Mouse (Mus musculus) inflammation-experienced regulatory T-cells, adult 6 months (primary cell): Measurements from ENCODE around the gene Eng. TPM values are rescaled to one million over a fixed set of nuclear protein-coding genes. Genes with fewer than 3 reads are reported as not detected.

Source experiments
- ATAC-seq: one replicate; pipeline ENCODE4 v1.8.0; 2017
- polyA plus RNA-seq, 3 experiments: library from polyadenylated mRNA; unstranded; fragments of 100-300 nt; shearing (Covaris generic); gene quantifications; one replicate each; pipeline ENCODE4 v1.2.1; 2017

Gene Eng
- polyA plus RNA-seq, 3 experiments from 2014 or later, result not detected

DNA sequence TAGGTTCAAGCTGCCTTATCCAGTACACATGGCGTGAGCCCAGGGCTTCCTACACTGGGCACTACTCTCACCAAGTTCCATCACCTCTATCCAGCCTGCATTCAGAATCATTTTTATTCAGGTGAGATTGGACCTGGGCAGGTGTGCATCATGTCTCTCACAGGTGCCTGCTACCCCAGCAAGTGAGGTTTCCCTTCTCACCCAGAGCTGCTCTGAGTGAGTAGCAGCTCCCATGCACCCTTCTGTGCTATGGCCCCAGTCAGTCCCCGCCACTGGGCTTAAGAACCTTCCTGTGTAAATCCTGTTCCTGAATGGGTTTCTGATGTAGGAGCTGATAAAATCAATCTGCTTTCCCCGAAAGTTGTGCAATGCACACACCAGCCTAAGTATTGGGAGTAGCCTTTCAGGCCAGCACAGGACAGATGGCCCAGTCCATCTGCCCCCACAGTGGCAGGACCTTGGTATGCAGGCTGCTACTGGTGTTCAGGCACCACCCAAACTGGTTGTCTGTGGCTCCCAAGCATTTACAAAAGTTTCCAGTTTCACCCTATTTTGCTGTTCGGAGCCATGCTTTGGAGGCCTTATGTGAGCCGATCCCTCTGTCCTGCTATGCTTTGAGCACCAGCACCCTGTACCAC lies 22.2 kb upstream of the Eng start:
- no peak for ATAC-seq

DNA sequence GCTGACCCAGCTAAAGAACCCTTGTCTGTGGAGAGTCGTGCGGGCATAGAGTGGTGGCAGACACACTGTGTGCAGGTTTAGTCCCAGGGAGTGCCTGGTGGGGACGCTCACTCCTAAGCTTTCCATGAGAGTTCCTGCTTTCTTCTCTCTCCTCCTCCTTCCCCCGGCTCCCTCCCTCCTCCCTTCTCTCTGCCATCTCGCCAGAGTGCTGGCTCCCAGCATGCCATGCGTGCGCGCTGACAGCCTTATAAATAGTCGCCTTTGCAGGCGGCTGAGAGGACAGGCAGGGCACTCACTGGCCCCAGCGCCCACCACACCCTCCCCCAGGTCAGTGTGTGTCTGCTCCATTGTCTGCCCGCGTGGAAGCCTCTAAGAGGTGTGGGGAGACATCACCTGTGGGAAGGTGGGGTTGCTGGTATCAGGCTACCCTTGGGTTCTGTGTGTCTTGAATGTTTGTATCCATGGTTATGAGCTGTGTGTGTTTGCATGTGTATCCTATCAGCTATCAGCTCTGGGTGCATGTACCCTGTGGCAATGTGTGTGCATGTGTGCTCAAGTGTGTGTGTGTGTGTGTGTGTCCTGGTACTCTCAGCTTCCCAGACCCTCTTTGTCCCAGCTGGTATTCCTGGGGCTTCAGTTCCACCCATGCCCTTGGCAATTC lies 21.1 kb upstream of the Eng start:
- no peak for ATAC-seq

DNA sequence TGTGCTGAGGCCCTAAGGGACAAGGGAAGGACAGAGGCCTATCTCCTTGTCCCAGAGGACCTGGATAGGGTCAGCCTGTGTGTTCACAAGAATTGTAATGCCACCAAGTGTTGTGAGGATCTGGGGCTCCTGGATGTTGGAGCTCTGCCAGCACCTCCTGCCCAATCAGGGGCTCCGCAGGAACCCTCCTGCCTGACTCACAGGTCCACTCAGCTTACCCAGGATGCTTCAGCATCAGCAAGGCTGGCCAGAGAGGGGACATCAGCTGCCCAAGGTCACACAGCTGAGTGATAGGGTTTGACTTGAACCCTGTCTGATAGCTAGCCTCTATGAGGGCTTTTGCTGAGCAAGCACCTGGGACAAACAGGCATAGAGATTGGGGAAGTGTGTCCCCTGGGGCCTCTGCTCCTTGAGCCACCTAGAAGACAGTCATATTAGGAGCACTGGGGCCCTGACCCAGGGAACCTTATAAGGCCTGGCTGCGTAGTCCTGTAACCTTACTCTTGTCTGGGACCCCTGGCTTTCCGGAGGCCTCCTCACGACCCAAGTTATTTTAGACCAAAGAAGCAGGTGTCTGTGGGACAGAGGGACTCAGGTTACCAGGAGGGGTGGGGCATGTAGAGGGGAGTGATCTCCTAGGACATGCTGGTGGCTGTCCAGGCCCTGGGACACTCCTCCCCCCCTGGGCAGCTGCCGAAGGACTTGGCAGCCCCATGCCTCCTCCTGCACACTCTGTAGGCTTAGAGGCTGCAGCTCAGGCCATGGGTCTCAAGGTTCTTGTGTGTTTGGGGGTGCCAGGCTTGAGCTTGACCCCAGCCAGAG lies 20.3 kb upstream of the Eng start:
- ATAC-seq, result no peak

DNA sequence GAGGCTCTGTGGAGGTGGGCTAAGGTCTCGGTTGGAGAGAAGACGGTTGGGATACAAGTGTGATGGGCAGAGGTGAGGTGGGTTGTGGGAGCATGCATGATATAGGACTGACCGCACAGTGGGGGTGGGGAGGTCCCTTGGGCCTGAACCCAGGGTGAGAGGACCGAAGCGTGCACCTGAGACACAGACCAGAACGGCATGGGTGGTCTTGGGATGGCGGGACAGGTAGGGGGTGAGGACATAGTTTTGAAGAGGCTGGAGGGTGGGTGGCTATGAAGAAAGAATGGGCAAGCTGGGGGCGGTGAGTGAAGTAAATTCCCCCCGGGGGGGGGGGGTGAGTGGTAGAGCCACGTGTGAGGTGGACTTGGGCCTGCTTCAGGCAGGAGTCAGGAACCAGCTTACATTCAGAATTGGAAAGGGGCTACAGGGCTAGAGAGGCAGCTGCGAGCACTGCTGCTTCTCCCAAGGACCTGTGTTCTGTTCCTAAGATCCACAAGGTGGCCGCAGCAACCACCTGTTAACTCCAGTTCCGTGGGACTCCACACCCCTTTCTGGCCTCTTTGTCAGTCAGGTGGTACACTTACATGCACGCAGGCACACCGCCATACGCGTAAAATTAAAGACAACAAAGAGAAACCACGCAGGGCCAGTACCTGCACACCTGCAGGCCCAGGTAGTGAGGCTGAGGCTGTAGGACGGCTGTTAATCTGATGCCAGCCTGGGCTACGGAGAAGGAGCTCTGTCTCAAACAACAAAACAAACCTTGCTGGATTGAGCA lies 18.9 kb upstream of the Eng start:
- ATAC-seq, result no peak

DNA sequence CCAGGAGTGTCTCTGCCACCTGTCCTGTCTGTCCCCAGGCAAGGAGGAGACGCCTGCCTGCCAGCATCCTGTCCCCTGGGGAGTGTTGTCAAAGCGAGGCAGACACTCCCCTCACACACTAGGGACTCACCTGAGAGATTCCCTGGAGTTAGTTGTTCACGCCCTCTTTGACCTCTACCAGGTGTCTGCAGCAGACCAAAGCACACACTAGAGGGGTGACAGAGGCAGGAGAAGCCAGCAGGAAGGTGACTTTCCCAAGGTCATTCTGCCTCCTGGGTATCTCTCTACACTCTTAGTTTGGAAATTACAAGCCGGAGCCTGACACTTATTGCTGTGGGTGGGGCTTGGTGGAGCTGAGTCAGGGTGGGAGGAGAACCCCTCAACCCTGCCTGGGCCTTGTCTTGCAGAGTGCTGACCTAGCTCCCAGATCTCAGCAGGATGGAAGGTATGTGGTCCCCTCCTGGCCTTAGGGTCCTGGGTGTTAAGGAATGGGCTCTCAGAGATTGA lies 18.3 kb upstream of the Eng start:
- ATAC-seq, result no peak

DNA sequence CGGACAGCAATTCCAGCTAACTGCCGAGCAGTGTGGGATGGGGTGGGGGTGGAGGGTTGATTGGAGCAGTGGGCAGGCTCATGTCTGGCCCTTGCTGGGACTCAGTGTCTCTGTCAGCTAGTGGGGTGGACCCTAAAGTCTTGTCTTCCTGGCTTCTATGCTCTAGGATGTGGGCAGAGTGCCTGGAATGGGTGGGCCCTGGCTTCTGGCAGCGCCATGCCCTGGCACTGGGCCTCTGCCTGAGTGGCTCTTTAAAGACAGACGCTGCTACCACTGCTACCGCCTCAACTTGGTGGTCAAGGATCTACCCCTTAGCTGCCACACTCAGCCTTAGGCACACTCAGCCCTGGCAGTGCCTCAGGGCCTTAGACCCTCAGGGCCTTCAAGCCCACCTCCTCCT lies 17.7 kb upstream of the Eng start:
- no peak for ATAC-seq

DNA sequence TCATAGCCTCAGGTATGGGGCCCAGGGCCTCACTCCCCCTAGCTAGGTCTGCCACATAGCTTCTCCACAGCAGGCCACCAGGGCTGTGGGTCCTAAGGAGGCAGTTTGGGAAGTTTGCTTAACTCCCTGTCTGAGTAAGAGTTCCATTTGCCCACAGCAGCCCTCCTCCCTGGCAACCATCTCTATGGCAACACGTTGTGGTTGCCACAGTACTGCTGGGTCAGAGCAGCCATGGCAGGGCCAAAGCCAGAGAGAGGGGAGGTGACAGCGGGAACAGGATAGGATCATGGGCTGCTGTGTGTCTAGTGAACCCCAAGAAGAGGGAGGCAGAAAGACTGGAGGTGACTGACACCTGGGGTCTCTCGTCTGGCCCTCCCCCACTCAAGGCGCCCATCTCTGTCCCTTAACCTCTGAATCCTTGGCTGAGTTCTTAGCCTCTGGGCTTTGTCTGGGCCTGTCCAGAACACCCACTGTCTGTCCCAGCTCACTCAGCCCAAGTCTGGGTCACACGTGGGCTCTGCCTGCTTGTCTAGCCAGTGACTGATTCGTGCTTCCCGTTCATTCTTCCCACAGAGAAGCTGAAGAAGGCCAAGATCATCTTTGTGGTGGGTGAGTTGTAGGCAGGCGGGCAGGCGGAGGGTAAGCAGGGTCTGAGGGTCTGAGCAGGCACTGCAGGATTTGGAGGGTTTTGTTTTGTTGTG lies 17.0 kb upstream of the Eng start:
- no peak for ATAC-seq

DNA sequence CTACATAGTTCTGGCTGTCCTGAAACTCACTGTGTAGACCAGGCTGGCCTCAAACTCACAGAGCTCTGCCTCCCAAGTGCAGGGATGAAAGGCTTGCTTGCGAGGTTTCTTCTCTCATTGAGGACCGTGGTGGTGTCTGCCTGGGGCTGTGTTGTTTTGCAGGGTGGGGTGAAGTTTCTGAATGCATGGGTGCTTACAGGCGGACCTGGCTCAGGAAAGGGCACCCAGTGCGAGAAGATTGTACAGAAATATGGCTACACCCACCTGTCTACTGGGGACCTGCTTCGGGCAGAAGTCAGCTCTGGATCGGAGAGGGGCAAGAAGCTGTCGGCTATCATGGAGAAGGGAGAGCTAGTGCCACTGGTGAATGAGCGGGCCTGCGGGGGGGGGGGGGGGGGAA lies 16.4 kb upstream of the Eng start:
- ATAC-seq, result no peak

DNA sequence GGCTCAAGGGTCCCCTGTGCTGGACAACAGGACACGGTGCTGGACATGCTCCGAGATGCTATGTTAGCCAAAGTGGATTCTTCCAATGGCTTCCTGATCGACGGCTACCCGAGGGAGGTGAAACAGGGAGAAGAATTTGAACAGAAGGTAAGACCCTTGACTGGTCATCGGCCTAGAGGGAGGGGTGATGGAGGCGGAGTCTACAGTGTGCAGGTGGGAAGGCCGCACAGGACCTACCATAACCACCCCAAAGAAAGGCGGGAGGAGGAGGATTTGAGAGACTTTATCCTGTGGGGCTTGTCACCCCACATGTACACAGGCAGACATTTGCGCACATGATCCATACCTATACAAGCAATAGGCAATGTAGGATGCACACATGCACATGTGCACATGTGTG lies 15.3 kb upstream of the Eng start:
- no peak for ATAC-seq

DNA sequence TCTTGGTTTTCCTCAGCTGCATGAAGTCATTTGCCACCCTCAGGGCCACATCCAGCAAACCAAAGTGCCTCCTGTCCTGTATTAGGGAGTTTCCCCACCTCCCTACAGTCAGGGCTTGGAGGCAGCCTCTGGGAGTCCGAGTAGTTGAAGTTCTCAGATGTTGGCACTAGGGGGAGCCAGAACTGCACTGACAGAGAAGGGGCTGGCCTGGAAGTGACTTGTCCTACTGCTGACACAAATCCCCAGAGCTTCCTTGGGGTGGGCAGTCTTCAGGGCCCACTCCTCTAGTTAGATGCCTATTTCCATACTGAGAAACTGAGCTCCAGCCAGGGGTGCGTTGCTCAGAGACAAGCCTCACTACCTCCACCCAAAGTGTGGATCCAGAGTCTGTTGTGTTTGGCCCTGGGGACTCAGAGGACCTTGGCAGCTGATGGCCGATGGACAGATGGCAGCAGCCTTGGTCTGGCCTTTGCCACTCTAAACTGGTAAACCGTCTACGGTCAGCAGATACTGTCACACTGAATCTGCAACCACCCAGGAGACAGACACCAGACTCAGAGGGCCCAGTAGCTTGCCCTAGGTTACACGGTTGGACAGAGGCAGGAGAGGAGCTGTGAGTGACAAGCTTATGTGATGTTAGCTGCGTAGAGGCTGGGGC lies 14.5 kb upstream of the Eng start:
- ATAC-seq, result peak; percentile 61

DNA sequence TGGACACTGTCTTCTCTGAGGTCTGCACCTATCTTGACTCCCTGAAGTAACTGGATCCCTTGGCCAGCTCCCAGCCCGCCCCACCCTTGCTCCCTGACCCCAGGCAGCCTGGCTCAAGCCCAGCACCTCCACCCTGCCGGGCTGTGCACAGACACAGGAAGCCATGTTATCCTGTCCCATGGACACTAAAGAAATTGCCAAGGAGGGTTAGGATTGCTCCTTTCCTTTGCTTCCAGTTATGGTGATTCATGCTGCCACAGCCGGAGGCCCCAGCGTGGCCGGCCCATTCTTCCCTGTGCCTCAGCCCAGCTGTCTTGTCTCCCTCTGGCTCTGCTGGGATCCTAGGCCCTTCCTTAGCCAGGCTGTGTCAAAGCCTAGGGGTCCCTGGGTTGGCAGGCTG lies 12.7 kb upstream of the Eng start:
- ATAC-seq, result no peak

DNA sequence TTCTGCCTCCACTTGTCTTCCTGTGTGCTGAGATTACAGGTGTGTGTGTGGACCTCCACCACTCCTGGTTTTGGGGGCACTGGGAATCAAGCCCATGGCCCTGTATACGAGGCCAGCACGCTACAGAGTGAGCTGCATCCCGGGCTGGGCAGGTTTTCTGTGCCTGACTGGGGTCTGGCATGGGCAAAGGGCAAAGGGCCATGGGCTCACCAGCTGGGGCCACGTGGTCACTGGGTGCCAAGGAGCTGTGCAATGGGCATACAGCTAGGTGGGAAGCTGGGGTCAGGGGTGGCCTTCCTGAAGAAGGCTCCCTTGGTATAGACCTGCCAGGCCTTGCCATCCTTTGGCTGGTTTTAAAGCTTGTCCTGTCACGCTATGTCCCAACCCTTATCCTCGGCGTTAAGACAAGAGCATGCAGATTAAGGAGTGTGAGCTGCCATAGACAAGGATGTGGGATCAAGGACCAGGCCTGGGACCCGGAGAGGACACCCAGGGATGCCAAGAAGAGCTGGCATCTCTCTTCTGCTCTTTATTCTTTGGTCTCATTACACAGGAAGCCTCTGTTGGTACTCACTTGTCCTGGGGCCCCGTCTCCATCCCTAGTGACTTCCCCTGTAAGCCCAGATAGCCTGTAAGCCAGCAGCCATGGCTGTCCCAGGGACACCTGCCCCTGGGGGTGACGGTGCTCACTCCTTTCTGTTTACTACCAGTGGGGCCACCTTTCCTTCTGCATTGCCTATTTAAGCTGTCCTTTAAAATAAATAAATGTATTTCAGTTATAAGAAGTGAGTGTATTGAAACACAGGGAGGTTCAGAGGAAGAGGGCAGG lies 11.9 kb upstream of the Eng start:
- ATAC-seq, result no peak

DNA sequence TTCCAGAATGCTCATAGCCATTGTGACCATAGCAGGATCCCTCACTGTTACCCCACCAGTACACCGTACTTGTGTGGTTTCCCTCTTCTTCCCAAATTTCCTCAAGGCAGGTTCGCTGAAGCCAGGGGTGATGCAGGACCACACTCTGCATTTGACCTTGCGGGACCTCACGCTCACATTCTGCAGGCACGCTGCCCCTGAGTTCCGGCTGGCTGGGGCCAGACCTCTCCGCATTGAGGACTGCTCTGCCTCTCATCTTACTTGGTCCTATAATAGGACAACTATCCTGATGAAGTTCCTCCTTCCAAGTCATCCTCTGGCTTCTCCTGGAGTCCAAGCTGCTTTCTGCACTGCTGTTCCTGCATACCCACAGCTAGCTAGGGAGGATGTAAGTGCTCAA lies 9.8 kb upstream of the Eng start:
- no peak for ATAC-seq

DNA sequence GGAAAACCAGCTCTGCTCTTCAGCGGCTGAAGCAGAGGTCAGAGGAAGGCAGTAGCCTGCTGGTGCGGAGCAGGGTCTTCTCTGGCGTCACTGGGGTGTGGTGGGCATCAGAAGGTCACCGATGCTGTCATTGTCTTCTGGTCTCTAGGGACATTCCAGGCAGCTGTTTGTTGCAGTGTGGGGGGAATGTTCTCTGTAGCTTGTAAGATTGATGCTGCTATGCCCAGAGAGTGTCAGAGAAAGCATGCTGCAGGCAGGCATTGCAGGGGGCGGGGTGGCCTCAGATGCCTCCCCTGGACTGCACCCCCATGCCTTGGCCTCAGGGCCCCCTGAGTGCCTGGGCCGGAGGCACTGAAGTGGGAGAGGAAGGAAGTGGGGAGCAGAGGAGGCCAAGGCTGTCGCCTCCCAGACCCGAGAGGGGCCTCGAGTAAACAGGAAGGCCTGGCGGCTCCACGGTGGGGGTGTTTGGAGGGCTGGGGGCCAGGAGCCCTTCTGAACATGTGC lies 8.6 kb upstream of the Eng start:
- ATAC-seq, result no peak

DNA sequence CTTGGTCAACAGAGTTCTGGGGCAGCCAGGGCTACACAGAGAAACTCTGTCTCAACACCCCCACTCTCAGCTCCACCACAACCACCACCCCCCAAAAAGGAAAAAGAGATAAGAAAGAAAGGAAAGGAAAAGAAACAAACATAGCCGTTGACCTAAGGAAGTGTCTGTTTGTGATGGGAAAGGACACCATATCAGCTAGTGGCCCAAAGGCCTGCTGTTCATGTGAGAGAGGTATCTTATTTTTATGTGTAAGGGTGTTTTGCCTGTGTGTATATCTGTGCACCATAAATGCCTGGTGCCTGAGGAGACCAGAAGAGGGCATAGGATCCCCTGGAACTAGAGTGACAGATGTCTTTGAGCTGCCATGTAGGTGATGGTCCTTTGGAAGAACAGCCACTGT lies 6.8 kb upstream of the Eng start:
- ATAC-seq, result no peak

DNA sequence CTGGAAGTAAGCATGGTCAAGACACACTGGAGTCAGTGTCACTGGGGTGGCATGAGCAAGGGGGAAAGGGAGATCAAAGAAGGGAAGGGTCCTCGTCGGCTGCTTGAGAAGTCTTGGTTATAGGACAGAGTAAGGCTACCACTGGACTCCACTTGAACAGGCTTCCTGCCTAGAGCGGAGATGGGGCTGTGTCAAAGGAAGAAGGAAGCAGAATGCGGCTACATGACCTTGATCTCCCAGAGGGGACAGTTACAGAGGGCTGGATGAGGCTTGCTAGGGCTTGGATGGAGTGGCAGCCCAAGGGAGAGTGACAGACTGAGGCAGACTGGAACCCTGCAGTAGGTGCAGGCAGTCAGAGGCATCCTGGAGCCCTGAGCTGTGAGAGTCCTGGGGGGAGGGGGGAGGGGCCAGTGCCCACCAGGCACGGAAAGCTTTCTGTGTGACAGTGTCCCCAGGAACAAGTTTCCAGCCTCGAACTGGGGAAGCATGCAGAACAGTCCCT lies 5.8 kb upstream of the Eng start:
- ATAC-seq, result no peak

DNA sequence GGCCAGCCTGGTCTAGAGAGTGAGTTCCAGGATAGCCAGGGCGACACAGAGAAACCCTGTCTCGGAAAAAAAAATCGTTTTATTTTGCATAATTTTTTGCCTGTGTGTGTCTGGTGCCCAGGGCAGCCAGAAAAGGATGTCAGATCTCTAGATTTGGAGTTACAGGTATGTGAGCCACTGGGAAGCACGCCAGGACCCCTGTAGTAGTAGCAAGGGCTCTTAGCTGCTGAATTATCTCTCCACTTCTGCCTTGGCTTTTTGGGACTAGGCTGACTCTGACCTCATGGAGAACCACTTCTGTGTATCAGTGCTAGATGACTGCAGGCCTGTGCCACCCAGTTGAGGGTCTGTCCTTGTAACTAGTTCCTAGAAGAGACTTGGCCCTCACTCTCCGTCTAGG lies 4.6 kb upstream of the Eng start:
- ATAC-seq, result no peak

DNA sequence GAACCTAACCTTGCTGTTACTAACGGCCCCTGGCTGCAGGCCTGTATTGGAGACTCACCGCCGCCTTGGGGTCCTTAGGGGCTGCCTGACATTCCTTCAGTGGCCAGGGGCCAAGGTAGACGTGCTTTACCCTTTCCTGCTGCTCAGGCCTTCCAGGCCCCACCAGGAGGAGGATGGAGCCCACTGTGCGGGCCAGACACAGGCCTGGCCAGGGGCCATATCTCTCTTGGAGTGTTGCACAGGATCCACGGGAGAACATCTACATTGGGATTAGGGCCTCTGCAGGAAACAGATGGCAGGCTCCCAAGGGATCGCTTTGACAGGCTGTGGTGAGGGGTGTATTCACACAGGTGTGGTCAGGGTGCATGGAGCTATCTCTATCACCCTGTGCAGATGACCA lies 3.6 kb upstream of the Eng start:
- ATAC-seq, result no peak

DNA sequence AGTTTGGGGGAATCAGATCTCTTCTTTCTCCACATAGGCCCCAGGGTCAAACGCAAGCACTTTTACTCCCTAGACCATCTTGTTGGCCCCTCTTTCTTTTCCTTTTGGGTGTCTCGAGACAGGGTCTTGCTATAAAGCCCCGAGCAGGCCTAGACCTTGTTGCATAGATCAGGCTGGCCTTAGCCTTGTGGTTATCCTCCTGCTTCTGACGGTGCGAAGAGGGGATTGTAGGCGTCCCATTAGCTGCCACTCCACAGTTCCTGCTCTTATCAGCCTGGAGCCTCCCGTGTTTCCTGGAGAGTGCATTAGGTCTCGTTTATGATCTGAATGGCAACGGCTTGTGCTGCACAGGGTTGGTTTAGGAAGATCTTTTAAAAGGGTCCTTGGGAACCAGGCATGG lies 2.3 kb upstream of the Eng start:
- ATAC-seq, result no peak

DNA sequence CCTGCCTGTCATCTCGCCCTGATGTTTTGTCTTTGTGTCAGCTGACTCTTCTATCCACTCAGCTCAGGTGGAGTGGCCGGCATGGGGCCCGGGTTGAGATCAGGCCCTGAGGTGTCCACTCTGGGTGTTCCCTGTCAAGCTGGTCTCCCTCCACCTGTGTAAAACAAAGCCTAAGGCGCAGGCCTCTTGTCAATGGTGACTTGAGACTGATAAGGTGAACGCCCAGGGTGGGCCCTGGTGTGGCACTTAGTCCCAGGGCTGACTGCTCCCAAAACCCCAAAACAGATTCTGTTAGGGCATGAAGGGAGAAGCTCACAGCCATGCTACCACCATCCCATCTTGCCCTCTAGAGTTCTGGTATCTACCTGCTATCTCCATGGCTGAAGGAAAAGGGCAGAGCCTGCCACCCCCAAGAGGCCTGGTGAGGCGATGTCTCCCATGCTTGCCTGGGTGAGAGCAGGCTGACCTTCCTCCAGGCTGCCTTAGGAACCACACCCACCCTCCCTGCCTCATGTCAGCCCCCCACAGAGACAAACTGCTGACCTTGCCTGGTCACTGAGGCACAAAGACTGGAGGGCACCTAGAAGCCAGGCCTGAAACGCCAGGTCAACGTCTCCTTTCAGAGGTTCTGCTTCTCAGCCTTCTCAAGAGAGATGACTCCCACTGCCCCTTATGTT lies 1.5 kb upstream of the Eng start:
- no peak for ATAC-seq
